Mouse (Mus musculus) limb, embryonic 15.5 days (tissue): ENCODE results near the gene Tldc1. TPM values are rescaled to one million over a fixed set of nuclear protein-coding genes. Genes with fewer than 3 reads are reported as not detected.

Experiments used
- ATAC-seq: fragments of 200-750 bp; cut with Nextera tagmentation; 2 replicates; pipeline ENCODE4 v1.8.0; 2017; ENCODE audit warnings: low read depth, moderate TSS enrichment; ENCODE audit not compliant: insufficient number of reproducible peaks, low FRiP score, low TSS enrichment
- H3K27ac ChIP-seq: fragments of 300-500 bp; sonication (generic); 2 replicates; pipeline ENCODE4 v1.5.1; 2015; ENCODE audit warnings: moderate library complexity, mild to moderate bottlenecking, inconsistent platforms
- H3K27me3 ChIP-seq: fragments of 300-500 bp; sonication (generic); 2 replicates; pipeline ENCODE4 v1.6.1; 2015; ENCODE audit warnings: inconsistent platforms
- H3K36me3 ChIP-seq: fragments of 300-500 bp; sonication (generic); 2 replicates; pipeline ENCODE4 v1.6.1; 2015; ENCODE audit warnings: inconsistent platforms
- H3K4me1 ChIP-seq: fragments of 300-500 bp; sonication (generic); 2 replicates; pipeline ENCODE4 v1.6.1; 2015; ENCODE audit warnings: inconsistent platforms
- H3K4me2 ChIP-seq: fragments of 300-500 bp; sonication (generic); 2 replicates; pipeline ENCODE4 v1.6.1; 2015; ENCODE audit warnings: mild to moderate bottlenecking, inconsistent platforms
- H3K4me3 ChIP-seq: fragments of 300-500 bp; sonication (generic); 2 replicates; pipeline ENCODE4 v1.5.1; 2015; ENCODE audit warnings: mild to moderate bottlenecking, inconsistent platforms
- H3K9ac ChIP-seq: fragments of 300-500 bp; sonication (generic); 2 replicates; pipeline ENCODE4 v1.6.1; 2015; ENCODE audit warnings: inconsistent platforms
- H3K9me3 ChIP-seq: fragments of 300-500 bp; sonication (generic); 2 replicates; pipeline ENCODE4 v1.6.1; 2016; ENCODE audit warnings: inconsistent platforms
- WGBS: fragments of 180-500 bp; shearing (Covaris S2); methylation state at CpG from one replicate; pipeline ENCODE4 v1.1.7; 2015; 5-methylcytosine and 5-hydroxymethylcytosine counted together
- polyA plus RNA-seq: library from polyadenylated mRNA; unstranded; fragments of >200 nt; fragmentation: Nextera tagmentation; extraction: Ambion mirVana; gene quantifications from 2 replicates; pipeline ENCODE4 v1.2.1, GENCODE M21; 2015

Gene Tldc1
- polyA plus RNA-seq, 1 experiment from 2014 or later = 11.5 TPM

GRCm38 (mm10) chr8:119798170-119798964 lies 20.2 kb upstream of the Tldc1 start:
- ATAC-seq = peak; percentile 71
- Histone ChIP-seq H3K9ac (no peak overlapping the region), H3K4me2 (peak overlapping the region; percentile 46), H3K36me3 (no peaks in the 10 kb centered on the region), H3K4me1 (peaks cover 11% of the 10 kb centered on the region), H3K27me3 (no peaks in the 10 kb centered on the region), H3K27ac (peak overlapping the region; percentile 77), H3K4me3 (peak overlapping the region; percentile 16), H3K9me3 (no peaks in the 10 kb centered on the region)
- WGBS = 5% methylated on average over 15 of the region's 15 CpGs

DNA sequence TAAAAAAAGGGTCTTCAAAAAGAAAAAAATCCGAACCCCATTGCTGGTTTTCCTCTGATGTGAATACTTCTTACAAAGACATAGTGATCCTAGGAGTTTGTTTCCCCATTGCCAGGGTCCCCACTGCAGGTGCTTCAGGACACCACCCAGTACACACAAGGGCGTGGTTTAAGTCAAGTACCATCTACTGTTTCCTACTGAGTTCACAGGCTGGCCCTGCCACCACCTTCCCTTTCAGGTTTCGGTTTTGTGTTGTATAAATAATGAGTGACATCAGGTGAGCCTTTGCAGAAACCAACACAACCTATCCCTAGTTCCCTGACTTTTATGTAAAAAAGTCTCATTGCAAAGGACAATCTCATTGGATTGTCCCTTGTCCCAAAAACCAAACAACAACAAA lies 17.4 kb upstream of the Tldc1 start:
- Histone ChIP-seq H3K4me1 (peaks cover 19% of the 10 kb centered on the region), H3K9me3 (no peaks in the 10 kb centered on the region), H3K9ac (no peak overlapping the region), H3K4me3 (no peak overlapping the region), H3K27ac (no peak overlapping the region), H3K4me2 (no peak overlapping the region), H3K27me3 (no peaks in the 10 kb centered on the region), H3K36me3 (no peaks in the 10 kb centered on the region)
- WGBS = 80% methylated on average over 3 of the region's 3 CpGs
- no peak for ATAC-seq

GRCm38 (mm10) chr8:119794689-119795088 lies 16.5 kb upstream of the Tldc1 start:
- H3K36me3 ChIP-seq = no peaks in the 10 kb centered on the region

DNA sequence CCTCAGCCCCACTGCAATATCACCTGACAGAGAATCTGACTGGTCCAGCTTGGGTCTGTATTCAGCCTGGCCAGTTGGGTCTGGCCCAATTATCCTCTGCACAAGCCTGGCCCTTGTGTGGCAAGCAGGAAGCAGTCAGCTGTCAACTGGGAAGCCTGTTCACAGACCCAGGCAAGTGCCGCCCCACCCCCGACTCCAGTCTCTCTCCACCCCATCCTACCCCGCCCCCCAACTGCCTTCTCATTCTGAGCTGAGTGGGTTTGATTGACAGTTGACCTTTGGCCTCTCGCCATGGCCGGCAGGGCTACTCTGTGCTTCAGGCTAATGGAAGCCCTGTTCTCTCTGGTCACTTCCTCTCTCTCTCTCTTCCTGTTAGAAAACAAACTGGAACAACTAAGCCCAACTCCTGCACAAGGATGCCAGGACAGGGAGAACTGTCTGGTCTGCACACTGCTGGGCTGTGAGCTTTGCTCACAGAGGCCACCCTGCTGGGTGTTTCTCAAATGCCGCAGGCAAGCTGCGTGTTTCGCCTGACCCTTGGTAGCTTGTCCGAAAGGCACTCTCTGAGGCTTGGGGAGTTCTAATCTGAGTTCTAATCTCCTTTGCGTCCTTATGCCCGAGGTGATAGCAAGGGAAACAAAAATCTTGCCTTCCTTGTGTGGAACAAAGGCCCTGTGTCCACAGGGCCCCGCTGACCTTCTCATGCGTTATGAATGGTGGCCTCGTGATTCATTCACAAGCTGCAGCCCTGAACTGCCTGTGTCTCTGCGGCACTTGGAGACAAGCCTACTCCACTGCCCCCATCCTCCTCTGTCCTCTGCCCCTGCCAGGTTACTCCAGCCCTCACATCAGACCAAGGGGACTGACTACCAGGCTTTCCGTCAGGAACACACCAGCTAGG lies 13.8 kb upstream of the Tldc1 start:
- no peak overlapping the region for H3K4me2 ChIP-seq
- peaks cover 8% of the 10 kb centered on the region; the same call in 1 of the 2 replicates for H3K4me1 ChIP-seq
- no peak overlapping the region for H3K27ac ChIP-seq
- H3K4me3 ChIP-seq = no peak overlapping the region
- no peaks in the 10 kb centered on the region for H3K36me3 ChIP-seq
- H3K9me3 ChIP-seq = no peaks in the 10 kb centered on the region
- H3K9ac ChIP-seq = no peak overlapping the region
- no peak for ATAC-seq
- WGBS = 42% methylated on average over 16 of the region's 16 CpGs
- no peaks in the 10 kb centered on the region for H3K27me3 ChIP-seq

More at GRCm38 (mm10) chr8:119794689-119795088, 16.5 kb upstream of the Tldc1 start:
- Histone ChIP-seq H3K4me2 (no peak overlapping the region), H3K4me3 (no peak overlapping the region), H3K27me3 (no peaks in the 10 kb centered on the region), H3K9ac (no peak overlapping the region), H3K4me1 (peaks cover 19% of the 10 kb centered on the region), H3K9me3 (no peaks in the 10 kb centered on the region), H3K27ac (no peak overlapping the region)
- WGBS = 41% methylated on average over 7 of the region's 7 CpGs
- ATAC-seq = no peak

DNA sequence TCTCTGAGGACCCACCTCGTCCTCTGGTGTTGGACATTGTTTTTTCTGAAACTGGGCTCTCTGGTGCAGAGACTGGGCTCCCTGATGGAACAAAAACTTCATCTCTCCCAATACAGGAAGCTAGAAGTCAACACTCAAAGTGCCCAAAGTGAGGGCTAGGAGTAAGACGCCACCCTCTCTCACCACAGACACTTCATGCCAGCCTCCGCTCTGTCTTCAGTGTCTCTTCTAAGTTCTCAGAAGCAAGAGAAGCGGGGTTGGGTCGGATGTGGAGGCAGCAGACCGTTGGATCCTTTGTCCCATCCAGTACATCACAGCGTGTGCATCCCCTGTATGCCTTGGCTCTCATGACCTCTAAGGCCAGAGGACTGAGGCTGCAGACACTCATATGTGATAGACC lies 11.4 kb upstream of the Tldc1 start:
- H3K9me3 ChIP-seq = no peaks in the 10 kb centered on the region
- no peak overlapping the region for H3K9ac ChIP-seq
- no peak overlapping the region for H3K4me3 ChIP-seq
- H3K27me3 ChIP-seq = no peaks in the 10 kb centered on the region
- no peak overlapping the region for H3K4me2 ChIP-seq
- WGBS = 86% methylated on average over 7 of the region's 7 CpGs
- H3K4me1 ChIP-seq = peaks cover 18% of the 10 kb centered on the region; the same call in 1 of the 2 replicates
- H3K27ac ChIP-seq = no peak overlapping the region
- no peak for ATAC-seq
- H3K36me3 ChIP-seq = no peaks in the 10 kb centered on the region

GRCm38 (mm10) chr8:119788607-119789381 lies 10.6 kb upstream of the Tldc1 start:
- Histone ChIP-seq H3K4me3 (no peak overlapping the region), H3K4me2 (no peak overlapping the region), H3K36me3 (no peaks in the 10 kb centered on the region), H3K4me1 (peaks cover 22% of the 10 kb centered on the region; the same call in 1 of the 2 replicates), H3K27ac (no peak overlapping the region), H3K9me3 (no peaks in the 10 kb centered on the region), H3K27me3 (no peaks in the 10 kb centered on the region), H3K9ac (no peak overlapping the region)
- WGBS = 73% methylated on average over 9 of the region's 9 CpGs
- no peak for ATAC-seq

- H3K4me2 ChIP-seq = no peak overlapping the region
- no peaks in the 10 kb centered on the region for H3K27me3 ChIP-seq
- H3K4me1 ChIP-seq = peaks cover 22% of the 10 kb centered on the region; the same call in 1 of the 2 replicates
- no peak overlapping the region for H3K4me3 ChIP-seq
- no peaks in the 10 kb centered on the region for H3K9me3 ChIP-seq
- H3K27ac ChIP-seq = no peak overlapping the region
- no peak overlapping the region for H3K9ac ChIP-seq
- ATAC-seq = no peak
- H3K36me3 ChIP-seq = no peaks in the 10 kb centered on the region
- 37% methylated on average over 4 of the region's 4 CpGs for WGBS
Measured at GRCm38 (mm10) chr8:119787341-119787740, 9.1 kb upstream of the Tldc1 start.

DNA sequence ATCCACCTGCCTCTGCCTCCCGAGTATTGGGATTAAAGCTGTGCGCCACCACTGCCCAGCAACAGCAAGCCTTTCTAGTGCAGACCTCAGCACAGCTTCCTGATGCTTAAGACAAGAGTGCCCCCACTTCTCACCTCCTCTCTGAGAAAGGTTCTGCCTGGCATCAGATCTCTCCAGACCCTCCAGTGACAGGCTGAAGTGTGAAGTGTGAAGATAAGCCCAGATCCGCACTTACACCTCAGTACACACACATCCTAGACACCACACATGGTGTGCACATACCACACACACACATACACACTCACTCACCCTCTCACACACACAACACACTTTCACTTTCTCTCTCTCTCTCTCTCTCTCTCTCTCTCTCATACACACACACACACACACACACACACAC lies 8.7 kb upstream of the Tldc1 start:
- H3K9me3 ChIP-seq = no peaks in the 10 kb centered on the region
- H3K36me3 ChIP-seq = no peaks in the 10 kb centered on the region
- H3K4me1 ChIP-seq = peaks cover 18% of the 10 kb centered on the region; the same call in 1 of the 2 replicates
- no peaks in the 10 kb centered on the region for H3K27me3 ChIP-seq
- H3K4me2 ChIP-seq = no peak overlapping the region
- WGBS = 76% methylated on average over 3 of the region's 3 CpGs
- H3K4me3 ChIP-seq = no peak overlapping the region
- ATAC-seq = no peak
- H3K27ac ChIP-seq = no peak overlapping the region
- H3K9ac ChIP-seq = no peak overlapping the region

DNA sequence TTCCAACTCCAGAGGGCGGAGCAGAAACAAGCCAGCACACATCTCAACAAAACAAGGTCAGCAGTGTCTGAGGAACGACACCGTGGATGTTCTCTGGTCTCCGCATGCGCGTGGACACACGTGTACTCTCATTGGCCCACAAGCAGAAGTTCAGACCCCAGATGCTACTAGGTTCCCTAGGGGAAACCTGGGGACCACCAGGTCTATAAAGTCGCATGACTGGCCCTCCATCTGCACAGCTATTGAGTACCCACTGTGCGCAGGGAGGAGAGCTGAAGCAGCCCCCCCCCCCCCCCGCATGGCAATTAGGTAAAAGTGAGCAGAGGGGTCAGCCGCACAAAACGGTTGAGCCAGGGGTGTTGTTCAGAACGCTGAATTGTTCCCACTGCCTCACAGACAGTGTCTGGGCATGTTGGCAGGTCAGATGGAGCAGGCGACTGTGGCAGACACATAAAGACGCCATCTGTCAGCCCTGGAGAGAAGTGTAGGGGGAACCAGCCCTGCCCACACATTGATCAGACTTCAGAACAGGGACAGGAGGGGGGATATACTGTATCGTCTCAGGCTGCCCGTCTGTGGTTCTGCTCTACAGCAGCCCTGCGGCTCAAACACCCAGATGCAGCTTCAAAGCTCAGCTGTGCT lies 7.7 kb upstream of the Tldc1 start:
- Histone ChIP-seq H3K9ac (no peak overlapping the region), H3K4me1 (peaks cover 13% of the 10 kb centered on the region; the same call in 1 of the 2 replicates), H3K27ac (no peak overlapping the region), H3K36me3 (no peaks in the 10 kb centered on the region), H3K27me3 (no peaks in the 10 kb centered on the region), H3K4me2 (no peak overlapping the region), H3K9me3 (no peaks in the 10 kb centered on the region), H3K4me3 (no peak overlapping the region)
- 36% methylated on average over 18 of the region's 18 CpGs for WGBS
- ATAC-seq = no peak

GRCm38 (mm10) chr8:119784676-119785075 lies 6.5 kb upstream of the Tldc1 start:
- H3K4me3 ChIP-seq = no peak overlapping the region
- H3K36me3 ChIP-seq = no peaks in the 10 kb centered on the region
- H3K4me2 ChIP-seq = no peak overlapping the region
- WGBS = 75% methylated on average over 7 of the region's 7 CpGs
- no peak overlapping the region for H3K27ac ChIP-seq
- H3K27me3 ChIP-seq = no peaks in the 10 kb centered on the region
- H3K9ac ChIP-seq = no peak overlapping the region
- ATAC-seq = no peak
- H3K9me3 ChIP-seq = no peaks in the 10 kb centered on the region
- peaks cover 13% of the 10 kb centered on the region; the same call in 1 of the 2 replicates for H3K4me1 ChIP-seq

- no peaks in the 10 kb centered on the region for H3K27me3 ChIP-seq
- H3K27ac ChIP-seq = no peak overlapping the region
- peaks cover 15% of the 10 kb centered on the region; the same call in 1 of the 2 replicates for H3K4me1 ChIP-seq
- no peak for ATAC-seq
- H3K4me3 ChIP-seq = no peak overlapping the region
- no peaks in the 10 kb centered on the region for H3K9me3 ChIP-seq
- H3K4me2 ChIP-seq = no peak overlapping the region
- H3K9ac ChIP-seq = no peak overlapping the region
- WGBS = 49% methylated on average over 9 of the region's 9 CpGs
- H3K36me3 ChIP-seq = no peaks in the 10 kb centered on the region
Measured at GRCm38 (mm10) chr8:119784141-119784574, 5.9 kb upstream of the Tldc1 start.
